Mouse (Mus musculus) CH12F3 (cell line): ENCODE measurements at regions not wholly inside any gene's neighbourhood (a gene's known extent, or its start where the extent isn't known, plus 50 kb on each side); places are given as distances from the start of the nearest gene placed in this dataset.

Source experiments
- in situ Hi-C: fragments of 300-500 bp; cut with MboI; formaldehyde crosslinking; loops from 2 replicates; pipeline ENCODE4 v1.14.3; 2020; ENCODE audit warnings: low sequenced_read_pairs

DNA sequence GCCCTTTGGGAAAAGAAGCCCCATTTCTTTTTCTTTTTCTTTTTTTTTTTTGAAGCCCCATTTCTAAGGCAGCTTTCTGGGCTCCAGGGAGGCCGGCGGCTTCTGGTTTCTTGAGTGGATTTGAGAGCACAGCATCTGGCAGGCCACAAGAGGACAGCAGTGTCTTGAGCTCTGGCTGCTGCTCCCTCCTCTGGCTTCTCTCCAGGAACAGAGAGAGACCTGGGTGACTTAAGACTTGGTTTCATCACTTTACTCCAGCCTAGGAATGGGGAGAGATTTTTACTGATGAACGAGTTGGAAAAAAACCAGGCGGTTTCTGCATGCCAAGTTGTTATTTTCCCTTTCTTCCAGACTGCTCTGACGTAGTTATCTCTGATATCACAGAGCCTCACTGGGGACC lies 233.7 kb downstream of the Gm5447 start:
- in situ Hi-C loops, result no loop called here

DNA sequence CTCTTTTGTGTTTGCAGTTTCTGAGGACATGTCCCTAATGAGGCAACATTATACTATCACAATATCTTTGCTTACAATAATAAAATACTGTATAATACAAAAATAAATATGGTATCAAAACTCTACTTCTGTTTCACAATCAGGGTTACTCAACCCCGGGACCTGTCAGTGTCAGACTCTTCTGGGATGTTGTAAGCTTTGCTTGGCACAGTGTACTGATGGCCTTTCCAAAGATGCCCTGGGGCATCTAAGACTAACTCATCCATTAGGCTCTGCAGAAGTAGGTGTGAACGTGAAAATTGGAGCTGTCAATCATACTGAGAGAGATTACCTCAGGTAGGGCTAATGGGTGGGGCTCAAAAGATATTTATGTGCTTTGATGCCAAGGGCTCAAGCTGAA lies 249.0 kb downstream of the Gm5447 start:
- in situ Hi-C loops, result no loop called here

DNA sequence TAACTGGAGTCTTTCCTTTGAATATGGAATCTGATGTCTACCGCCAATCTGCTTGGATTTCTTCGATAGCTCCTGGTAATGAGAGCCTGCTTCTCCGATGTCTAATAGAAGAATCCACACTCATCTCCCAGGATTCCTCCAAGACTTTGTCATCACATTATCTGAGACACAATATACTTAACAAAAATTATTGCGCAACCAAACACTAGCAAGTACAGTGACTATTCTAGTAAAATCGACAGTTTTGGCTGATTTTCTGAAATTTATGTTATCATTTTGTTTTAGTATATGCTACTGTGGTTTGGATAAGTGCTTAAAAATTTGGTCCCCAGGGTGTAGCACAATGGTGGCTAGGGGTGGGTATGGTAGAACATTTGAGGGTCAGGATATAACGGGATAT lies 266.5 kb downstream of the Gm5447 start:
- in situ Hi-C loops, result no loop called here

DNA sequence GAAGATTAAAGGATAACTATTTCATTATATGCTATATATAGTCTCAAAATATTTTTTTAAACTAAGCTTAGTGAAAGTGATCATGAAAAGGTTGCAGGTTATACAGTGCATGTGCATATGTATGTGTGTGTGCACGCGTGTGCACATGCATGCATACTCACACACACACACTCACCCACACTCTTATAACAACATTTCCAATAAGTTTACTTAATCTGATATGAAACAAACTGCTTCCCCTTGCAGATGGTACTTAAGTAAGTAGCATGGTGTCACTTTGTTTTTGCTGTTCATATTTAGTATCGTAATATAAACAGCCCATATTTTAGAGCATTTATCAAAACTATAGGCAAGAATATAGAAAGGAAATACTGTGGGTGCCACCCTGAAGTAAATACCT lies 275.0 kb downstream of the Gm5447 start:
- in situ Hi-C loops, result no loop called here

DNA sequence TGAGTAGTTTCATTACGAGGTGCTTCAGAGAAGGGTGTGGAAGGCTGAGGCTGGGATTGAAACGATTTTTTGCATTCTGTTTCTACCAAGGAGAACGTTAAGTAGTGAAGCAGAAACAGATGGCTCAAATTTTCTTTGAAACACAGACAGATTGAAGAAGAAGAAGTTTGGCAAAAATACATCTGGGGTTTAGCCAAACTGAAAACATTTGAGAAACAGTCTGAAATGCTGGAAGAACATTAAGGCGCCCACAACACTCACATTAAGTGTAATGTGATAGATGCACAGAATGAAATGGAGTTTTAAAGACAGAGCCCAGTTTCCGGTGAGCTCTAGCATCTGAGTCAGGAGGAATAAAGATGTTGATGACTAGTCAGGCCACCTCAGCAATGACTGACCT lies 275.5 kb downstream of the Gm5447 start:
- in situ Hi-C loops, result no loop called here

DNA sequence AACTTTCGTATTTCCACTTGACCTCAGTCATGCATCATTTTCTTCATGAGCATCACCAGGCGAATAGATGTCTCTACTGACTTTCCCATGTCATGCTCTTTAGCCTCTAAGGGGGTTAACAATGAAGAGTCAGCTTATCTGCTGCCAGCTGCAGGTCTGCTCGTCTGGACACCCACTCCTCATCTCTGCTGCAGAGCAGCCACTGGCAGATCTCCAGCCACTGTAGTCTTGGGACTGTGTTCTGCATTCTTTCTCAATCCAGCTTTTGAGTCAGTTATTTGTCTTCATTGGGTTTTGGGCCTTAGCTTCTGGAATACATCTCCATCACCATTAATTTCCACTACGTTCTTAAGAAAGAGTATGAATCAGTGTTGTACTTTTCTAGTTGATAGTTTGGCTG lies 280.0 kb downstream of the Gm5447 start:
- in situ Hi-C loops, result no loop called here

DNA sequence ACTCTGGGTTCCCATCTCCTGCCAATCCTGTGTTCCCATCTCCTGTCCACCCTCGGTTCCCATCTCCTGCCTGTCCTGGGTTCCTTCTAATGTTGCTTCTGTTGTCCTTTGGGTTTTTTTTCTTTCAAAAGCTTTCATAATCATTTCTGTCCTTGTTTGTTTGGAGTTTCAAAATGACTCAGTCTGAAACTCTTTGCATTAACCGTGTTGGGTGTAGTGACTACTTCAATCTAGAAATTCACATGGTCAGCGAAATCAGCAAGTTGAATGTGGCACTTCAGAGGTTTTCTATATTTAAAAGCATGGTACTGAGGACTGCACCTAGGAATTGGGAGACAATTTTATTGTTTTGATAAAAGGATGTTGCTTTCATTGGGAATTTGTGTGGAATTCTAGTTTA lies 280.7 kb downstream of the Gm5447 start:
- in situ Hi-C loops, result no loop called here

DNA sequence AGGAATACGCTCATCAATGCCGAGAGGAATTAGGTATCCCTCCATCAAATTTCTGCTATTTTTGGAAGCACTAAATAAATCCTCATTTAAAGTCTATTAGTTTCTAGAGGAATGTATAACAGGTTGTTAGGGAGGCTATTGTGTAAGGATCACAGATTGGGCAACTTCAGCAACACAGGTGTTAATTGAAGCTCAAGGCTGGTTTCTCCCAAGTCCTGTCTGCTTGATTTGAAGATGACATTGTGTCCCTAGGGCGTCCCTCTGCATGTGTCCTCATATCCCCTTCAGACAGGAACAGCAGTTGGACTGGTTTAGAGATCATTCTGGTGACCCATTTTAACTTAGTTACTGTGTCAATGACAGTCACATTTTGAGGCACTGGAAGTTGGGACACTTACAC lies 281.5 kb downstream of the Gm5447 start:
- in situ Hi-C loops, result no loop called here

DNA sequence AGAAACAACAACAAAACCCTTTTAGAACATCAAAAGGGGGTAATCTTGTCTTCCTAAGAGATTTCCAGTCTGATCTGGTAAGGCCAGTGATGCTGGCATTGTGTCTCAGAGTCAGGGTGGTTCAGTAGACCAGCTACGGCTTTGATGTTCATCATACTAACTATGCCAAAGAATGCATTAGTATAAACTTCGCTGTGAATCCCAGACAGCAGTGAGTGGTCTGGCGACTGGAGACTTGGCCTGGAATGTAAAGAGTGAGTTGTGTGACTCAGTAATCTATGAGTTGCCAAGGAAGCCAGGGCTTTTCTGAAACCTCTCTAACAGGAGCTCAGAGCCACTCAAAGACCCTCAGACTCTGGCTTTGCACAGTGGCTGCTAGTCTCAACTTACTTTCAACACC lies 288.1 kb upstream of the Foxq1 start:
- in situ Hi-C loops, result no loop called here

DNA sequence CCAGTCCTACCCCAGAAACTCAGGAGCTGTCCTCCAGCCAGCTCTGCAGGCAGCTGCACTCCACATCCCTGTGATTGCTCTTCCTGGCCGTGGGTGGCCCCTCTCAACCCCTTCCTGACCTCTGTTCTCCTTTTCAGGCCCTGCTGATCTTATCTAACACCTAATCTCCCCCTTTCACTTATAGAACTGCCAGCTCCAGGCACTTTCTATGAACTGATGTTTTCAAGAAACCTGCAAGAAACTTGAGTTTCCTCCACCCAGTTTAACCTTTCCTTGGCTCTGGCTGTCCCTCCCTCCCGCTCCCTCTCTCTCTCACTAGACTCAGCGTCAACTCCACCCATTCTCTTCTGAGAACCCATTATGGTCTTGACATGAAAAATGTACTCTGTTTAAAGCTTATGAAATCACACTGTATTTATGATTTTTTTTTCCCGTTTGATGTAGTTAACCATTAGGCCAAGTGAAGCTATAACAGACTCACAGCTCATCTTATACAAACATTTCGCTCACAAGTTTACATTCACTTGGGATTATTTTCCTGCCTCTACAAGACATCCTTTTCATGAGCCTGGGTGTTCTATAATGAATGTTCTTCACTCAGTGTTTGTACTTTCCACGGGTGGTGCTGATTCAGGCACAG lies 279.8 kb upstream of the Foxq1 start:
- in situ Hi-C loops, result no loop called here

DNA sequence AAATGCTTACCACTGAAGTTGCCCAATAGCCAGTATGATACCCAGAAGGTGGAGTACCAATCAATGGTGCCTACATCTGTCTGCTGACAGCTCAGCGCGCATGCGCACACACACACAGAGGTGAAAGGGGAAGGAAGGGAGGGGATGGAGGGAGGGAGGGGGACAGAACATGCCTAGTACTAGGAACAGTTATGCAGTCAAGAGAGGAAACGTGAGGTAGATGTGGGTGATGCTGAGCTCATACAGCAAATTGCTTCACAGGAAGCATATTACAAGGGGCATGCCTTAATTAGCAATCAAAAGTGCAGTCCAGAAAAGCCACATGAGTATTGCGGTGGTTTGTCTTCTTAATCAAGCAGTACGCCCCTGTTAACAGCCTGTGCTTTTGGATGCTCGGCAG lies 265.3 kb upstream of the Foxq1 start:
- in situ Hi-C loops, result no loop called here

DNA sequence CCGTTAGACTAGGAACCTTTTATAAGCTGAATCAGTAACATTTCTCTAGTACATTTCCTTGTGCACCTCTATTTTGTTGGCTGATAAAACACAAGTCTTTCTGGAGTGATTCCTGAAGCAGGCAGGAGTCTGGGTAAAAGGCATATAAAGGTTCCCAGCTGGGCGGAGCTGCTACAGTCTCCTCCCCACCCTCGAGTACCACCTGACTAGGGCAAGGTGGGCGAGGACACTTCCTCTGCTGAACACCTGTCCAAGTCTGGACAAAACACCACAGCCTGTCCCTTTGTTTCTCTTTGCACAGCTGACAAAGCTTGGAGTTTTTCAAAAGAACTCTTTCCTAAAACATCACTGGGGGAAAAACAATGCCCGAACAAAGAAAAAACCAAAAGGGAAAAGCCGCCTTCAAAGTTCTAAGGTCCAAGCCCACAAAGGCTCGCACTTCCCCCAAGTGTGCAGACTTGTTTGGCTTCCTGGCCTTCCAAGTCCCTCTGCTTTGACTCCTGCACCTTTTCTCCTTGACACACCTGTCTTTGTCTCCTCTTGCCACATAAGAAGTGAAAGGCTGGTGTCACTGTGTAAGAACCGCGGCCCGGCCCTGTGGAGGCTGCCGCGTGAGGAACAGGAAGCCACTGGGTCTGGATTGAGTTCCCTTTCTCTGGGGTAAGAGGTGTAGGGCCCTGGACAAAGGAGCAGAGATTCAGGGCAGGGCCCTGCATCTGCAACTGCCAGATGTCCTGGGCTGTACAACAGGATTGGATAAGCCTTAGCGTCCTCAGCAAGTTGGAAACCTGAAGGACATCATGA lies 263.1 kb upstream of the Foxq1 start:
- in situ Hi-C loops, result no loop called here

DNA sequence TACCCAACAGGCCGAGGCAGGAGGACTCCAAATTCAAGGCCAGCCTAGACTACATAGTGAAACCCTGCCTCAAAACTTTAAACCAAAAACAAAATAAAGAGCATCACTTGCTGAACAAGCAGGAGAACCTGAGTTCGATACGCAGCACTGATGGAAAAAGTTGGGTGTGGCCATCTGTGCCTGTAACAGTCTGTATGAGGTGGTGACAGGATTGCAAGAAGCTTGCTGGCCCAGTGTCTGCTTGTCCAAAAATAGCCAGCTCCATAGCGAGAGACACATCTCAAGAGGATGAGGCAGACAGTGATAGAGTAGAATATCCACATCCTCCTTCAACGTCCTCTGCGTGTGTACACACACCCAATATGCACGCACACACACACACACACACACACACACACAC lies 261.9 kb upstream of the Foxq1 start:
- in situ Hi-C loops, result no loop called here

DNA sequence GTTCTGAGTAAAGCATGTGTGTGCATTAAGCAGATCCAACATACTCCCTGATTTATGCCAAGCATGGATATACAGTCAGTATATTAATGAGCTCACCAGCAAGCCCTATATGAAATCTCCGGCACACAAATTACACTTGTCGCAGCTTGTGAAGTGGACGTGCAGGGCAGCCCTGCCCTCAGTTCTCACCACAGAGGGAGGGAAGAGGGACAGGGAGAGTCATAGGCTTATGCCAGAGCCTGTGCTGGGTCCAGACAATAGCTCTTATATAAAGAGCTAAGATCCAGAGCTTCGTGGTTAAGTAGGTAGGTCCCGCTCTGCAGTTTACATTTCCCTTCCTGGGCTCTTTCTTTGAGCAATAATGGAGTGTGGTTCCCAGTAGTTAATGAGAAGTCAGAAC lies 252.7 kb upstream of the Foxq1 start:
- in situ Hi-C loops, result no loop called here

DNA sequence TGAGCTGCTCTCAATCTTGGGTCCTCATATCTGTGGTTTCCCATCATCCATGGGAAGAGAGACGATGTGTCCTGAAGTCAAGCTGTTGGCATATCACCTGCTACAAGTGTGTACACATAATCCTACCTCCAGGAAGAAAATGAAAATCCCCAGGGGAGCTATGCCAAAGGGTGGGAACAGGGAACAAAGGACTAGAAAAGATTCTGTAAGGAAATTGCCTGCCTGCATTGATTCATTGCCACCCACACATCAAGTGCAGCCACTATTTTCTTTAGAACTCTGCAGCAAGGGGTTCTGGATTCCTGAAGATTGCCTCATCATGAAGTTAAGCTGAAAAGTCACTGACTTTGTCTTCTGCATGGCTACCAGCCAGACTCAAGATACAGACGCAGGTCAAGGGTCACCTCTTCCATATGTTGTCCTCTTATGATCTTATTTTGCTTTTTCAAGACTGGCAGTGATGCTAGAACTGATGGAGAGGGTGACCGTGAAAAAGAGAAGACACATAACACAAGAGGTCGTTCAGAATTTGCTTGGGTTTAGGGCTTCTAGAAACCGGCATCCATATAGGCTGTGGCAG lies 251.6 kb upstream of the Foxq1 start:
- in situ Hi-C loops, result no loop called here

DNA sequence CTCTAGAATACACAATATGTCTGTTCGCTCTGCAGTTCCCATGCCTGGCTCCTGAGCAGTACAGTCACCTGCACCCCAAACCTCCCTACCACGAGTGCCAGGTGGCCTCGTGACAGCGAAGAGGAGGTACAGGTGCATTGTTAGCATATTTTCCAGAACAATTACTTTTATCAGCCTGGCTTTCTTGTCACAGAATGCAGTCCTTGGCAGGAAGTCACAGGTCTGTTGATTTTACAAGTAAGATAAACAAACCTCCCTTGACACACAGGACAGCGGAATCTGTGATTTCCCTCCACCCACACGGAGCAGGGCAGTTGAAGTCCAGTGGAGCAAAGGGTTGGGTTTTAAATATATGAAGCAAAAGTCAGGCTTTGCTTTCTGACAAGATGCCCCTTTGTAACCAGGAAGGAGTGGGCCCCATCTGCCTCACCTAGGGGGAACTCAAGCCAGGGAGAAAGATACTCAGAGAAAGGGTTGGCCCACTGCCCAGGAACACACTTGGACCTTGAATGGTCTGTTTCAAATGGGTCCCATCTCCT lies 246.8 kb upstream of the Foxq1 start:
- in situ Hi-C loops, result no loop called here

DNA sequence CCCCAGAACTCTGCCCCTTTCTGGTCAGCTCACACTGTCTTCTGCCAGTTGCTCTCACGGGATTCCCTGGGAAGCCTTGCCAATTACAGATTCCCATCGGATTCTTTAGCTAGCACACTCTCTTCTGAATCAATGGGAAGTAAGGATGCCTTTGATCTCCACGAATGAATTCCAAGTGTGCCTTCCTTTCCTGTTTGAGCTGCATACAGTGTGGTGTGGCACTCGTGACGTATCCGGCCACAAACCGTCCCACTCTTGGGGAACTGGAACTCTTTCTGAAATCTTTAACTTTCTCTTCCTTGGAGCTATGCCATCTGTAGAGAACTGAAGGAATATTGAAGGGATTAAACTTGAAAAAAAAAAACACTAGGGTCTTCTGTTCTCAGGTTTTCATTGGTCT lies 243.2 kb upstream of the Foxq1 start:
- in situ Hi-C loops, result no loop called here

DNA sequence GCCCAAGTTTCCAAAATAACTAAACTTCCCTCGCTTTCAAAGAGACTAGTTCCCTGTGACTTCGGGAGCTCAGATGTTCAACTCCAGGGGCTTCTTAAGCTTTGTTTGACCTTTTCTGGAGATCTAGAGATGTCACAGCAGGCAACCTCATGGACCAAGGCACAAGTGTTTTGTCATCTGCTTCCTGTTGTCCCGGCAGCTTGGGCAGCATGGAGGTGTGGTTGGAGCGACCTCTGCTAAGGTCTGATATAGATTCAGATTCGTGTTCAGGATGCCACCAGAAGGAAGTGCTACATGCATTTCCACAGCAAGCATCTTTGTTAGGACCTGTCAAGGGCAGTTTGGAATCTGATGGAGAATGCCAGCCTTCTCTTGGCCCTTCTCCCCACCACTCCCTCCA lies 242.1 kb upstream of the Foxq1 start:
- in situ Hi-C loops, result no loop called here

DNA sequence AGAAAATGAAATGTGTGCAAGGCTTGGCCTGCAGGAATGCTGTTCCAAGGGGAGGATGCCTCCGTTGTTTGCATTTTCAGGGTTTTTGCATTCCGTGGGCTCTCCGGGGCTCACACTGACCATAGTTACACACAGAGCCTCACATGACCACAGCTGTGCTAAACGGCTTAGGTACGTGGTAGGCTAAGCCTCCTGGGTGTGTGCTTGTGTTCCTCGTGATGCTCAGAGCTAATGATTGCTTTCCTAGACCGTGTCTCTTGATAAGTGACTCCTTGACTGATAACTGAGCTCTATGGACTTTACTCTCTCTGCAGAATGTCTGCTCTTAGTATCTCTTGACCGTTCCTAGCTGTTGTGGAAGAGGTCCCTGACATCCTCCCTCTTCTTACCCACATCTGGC lies 238.9 kb upstream of the Foxq1 start:
- in situ Hi-C loops, result no loop called here

DNA sequence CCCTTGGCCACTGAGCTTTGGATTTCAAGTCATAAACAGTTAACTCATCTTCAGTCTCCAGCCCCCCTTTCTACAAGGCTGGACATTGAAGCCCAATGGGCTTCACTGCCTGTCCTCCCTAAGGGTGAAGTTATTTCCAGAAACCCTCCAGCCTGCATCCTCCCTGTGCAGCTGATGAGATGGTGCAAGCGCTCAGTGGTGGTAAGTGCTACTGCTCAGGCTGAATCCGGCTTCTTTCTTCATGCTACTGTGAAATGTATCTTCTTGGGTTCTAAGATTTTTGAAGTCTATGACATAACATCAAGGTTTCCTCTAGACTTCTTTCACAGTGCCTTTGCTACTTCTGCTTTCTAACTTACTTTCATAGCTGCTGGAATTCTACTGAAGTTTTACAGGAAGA lies 237.9 kb upstream of the Foxq1 start:
- in situ Hi-C loops, result no loop called here

DNA sequence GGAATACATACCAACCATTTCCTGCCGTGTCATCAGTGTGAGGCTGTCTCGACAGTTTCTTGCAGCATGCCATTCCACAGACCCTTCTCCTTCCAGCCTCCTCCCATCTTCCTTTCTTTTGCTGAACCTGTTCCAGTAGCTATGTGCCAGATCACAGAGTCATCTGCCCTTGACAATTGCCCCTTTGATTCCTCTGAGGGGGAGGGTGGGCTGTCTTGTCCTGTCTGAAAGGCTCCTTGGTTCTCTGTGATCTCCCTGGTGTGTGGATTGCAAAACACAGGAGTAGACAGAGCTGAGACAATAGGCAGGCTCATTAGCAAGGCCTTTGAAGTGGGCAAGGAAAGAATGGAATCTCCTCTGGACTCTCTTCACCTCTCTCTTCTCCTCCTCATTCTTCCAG lies 234.5 kb upstream of the Foxq1 start:
- in situ Hi-C loops, result no loop called here

DNA sequence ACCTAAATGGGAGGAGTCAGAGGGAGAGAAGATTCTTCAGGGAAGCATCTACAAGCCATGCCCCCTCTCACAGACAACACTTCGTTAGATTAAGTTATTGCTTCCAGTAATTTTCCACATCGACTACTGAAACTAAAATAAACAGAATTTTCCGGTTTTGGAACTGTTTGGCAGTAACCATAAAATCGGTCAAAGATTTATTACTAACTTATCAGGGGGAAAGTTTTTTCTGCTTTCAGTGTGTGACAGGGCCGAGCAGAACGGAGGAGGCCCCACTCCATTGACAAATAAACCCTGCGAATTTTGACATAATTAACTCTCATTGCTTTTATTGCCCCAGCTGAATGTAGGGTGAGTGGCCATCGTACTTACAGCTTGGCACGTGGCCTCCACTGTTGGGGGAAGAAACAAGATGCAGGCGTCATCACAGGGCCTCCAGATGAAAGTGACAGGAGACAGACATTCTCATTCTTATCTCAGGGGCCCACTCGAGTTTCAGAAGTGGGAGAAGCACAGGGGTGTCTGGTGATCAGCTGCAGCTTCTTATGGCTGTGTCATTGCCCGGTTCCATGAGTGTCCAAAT lies 229.6 kb upstream of the Foxq1 start:
- in situ Hi-C loops, result no loop called here
